ENCODE assay signal across 8 mouse cellular contexts in genomic region chr7:98685895-98686294, GRCm38 (mm10). TPM values are rescaled to one million over a fixed set of nuclear protein-coding genes. Genes with fewer than 3 reads are reported as not detected.
DNase-seq lines count a peak whose midpoint lies in the region; ATAC-seq and TF ChIP-seq lines count a peak whose summit lies in the region.

No protein-coding gene starts in this region.

- H3K36me3 ChIP-seq in lung, embryonic 14.5 days (ENCODE audit: insufficient read depth): no peaks in the 10 kb centered on the region
- no peaks in the 10 kb centered on the region for H3K36me3 ChIP-seq in embryonic facial prominence, embryonic 13.5 days
- no peaks in the 10 kb centered on the region for H3K36me3 ChIP-seq in limb, embryonic 14.5 days (ENCODE audit: control insufficient read depth, insufficient read depth, low read length)

- no peak for TF ChIP-seq POLR2A in limb, embryonic 14.5 days (IDR thresholded peaks at IDR 0.05; ENCODE audit: borderline replicate concordance, extremely low read depth, insufficient read depth, insufficient read length)

- no peaks in the 10 kb centered on the region for H3K4me1 ChIP-seq in lung, embryonic 14.5 days (ENCODE audit: insufficient read depth)
- H3K4me1 ChIP-seq in embryonic facial prominence, embryonic 13.5 days: peaks cover 14% of the 10 kb centered on the region
- peaks cover 15% of the 10 kb centered on the region; the same call in 1 of the 2 replicates for H3K4me1 ChIP-seq in limb, embryonic 14.5 days (ENCODE audit: control insufficient read depth, insufficient read depth, low read length)

- TF ChIP-seq CTCF in lung, embryonic 14.5 days (IDR thresholded peaks at IDR 0.05; ENCODE audit: low read depth): peak; percentile 71

- no peak overlapping the region for H3K4me3 ChIP-seq in lung, embryonic 14.5 days (ENCODE audit: low read depth, low read length)
- H3K4me3 ChIP-seq in embryonic facial prominence, embryonic 13.5 days: peak overlapping the region; percentile 13
- H3K4me3 ChIP-seq in limb, embryonic 14.5 days (replicated peaks; ENCODE audit: low read length): peak overlapping the region; percentile 7; the same call in 1 of the 2 replicates

- peak overlapping the region; percentile 39 for H3K4me2 ChIP-seq in lung, embryonic 14.5 days
- H3K4me2 ChIP-seq in embryonic facial prominence, embryonic 13.5 days: peak overlapping the region; percentile 47
- peak overlapping the region; percentile 39 for H3K4me2 ChIP-seq in limb, embryonic 14.5 days (replicated peaks; ENCODE audit: low read depth, low read length, severe bottlenecking)

- H3K9me3 ChIP-seq in lung, embryonic 14.5 days (ENCODE audit: low read depth, low read length): no peaks in the 10 kb centered on the region
- no peaks in the 10 kb centered on the region for H3K9me3 ChIP-seq in embryonic facial prominence, embryonic 13.5 days
- no peaks in the 10 kb centered on the region for H3K9me3 ChIP-seq in limb, embryonic 14.5 days (ENCODE audit: control insufficient read depth, low read length)

- DNase-seq in lung, embryonic 14.5 days: peak; percentile 83
- DNase-seq in lung, adult 18-20 months: no peak
- peak; percentile 60 for DNase-seq in heart, postnatal 4 days
- peak; percentile 76 for DNase-seq in limb, embryonic 14.5 days (ENCODE audit: low spot score)
- no peak for DNase-seq in frontal cortex, postnatal 14 days (ENCODE audit: low spot score in 2 of 2)
- no peak for DNase-seq in frontal cortex, postnatal 25 days (ENCODE audit: low spot score in 2 of 2)
- DNase-seq in left cerebral cortex, adult 18-20 months (ENCODE audit: low spot score in 2 of 2): no peak

- H3K9ac ChIP-seq in lung, embryonic 14.5 days: no peak overlapping the region
- 0 out of 2 replicates have a peak overlapping the region, but pooled peaks have one; percentile 40 for H3K9ac ChIP-seq in embryonic facial prominence, embryonic 13.5 days
- H3K9ac ChIP-seq in limb, embryonic 14.5 days (ENCODE audit: low read depth, low read length, severe bottlenecking): no peak overlapping the region

- no peak overlapping the region for H3K27ac ChIP-seq in lung, embryonic 14.5 days (ENCODE audit: low read depth)
- H3K27ac ChIP-seq in embryonic facial prominence, embryonic 13.5 days: peak overlapping the region; percentile 48; the same call in 1 of the 2 replicates
- H3K27ac ChIP-seq in limb, embryonic 14.5 days (replicated peaks; ENCODE audit: low read depth, low read length): peak overlapping the region; percentile 34; the same call in 1 of the 2 replicates

- peak; percentile 92 for ATAC-seq in lung, embryonic 14.5 days (ENCODE audit: insufficient read depth)
- peak; percentile 85 for ATAC-seq in embryonic facial prominence, embryonic 13.5 days (ENCODE audit: insufficient number of reproducible peaks, insufficient read depth, low FRiP score, low TSS enrichment, low read depth)
- peak; percentile 89 for ATAC-seq in limb, embryonic 14.5 days (ENCODE audit: low FRiP score, low read depth)

- 15% methylated on average over 13 of the region's 13 CpGs for WGBS in lung, embryonic 14.5 days
- 18% methylated on average over 13 of the region's 13 CpGs for WGBS in embryonic facial prominence, embryonic 13.5 days
- WGBS in limb, embryonic 14.5 days: 7% methylated on average over 13 of the region's 13 CpGs

- no peaks in the 10 kb centered on the region for H3K27me3 ChIP-seq in lung, embryonic 14.5 days (ENCODE audit: insufficient read depth, low read length)
- H3K27me3 ChIP-seq in embryonic facial prominence, embryonic 13.5 days: 0 out of 2 replicates have a peak, but pooled peaks cover 3% of the 10 kb centered on the region
- H3K27me3 ChIP-seq in limb, embryonic 14.5 days (ENCODE audit: control insufficient read depth, insufficient read depth, low read length): no peaks in the 10 kb centered on the region

RNA-seq across cellular contexts. Expression of gene Thap12, which starts 17.0 kb away (rescaled TPM):
- 81.3 and 81.9 TPM in 2 replicates for polyA plus RNA-seq in lung, embryonic 14.5 days (2014; fragmentation: Nextera tagmentation; extraction: Ambion mirVana)
- polyA plus RNA-seq in embryonic facial prominence, embryonic 13.5 days (2015; fragmentation: Nextera tagmentation; extraction: Ambion mirVana): 71.7 and 75.8 TPM in 2 replicates
- 10 to 100 TPM; 75.0 to 79.8 TPM for total RNA-seq in heart, postnatal 4 days (2021)
- polyA plus RNA-seq in limb, embryonic 14.5 days (2012; rRNA removed): 35.4 and 42.1 TPM in 2 replicates
- 68.5 and 76.8 TPM in 2 replicates for polyA plus RNA-seq in limb, embryonic 14.5 days (2014; fragmentation: Nextera tagmentation; extraction: Ambion mirVana)
- 10 to 100 TPM; 62.3 to 63.1 TPM for total RNA-seq in left cerebral cortex, adult 18-20 months (2021)

RNA-seq across cellular contexts. Expression of gene Emsy, which starts 29.3 kb away (rescaled TPM):
- 45.5 and 47.4 TPM in 2 replicates for polyA plus RNA-seq in lung, embryonic 14.5 days (2014; fragmentation: Nextera tagmentation; extraction: Ambion mirVana)
- polyA plus RNA-seq in embryonic facial prominence, embryonic 13.5 days (2015; fragmentation: Nextera tagmentation; extraction: Ambion mirVana): 31.0 and 34.7 TPM in 2 replicates
- 10 to 100 TPM; 34.2 to 35.8 TPM for total RNA-seq in heart, postnatal 4 days (2021)
- 46.4 and 50.3 TPM in 2 replicates for polyA plus RNA-seq in limb, embryonic 14.5 days (2012; rRNA removed)
- polyA plus RNA-seq in limb, embryonic 14.5 days (2014; fragmentation: Nextera tagmentation; extraction: Ambion mirVana): 32.0 and 40.9 TPM in 2 replicates
- total RNA-seq in left cerebral cortex, adult 18-20 months (2021): 10 to 100 TPM; 62.8 to 64.8 TPM

Comparison
In these comparisons a context has a peak if more than half of its experiments do, and no peak if none do; other contexts are left out.
1. DNase-seq: peak in lung, embryonic 14.5 days (single experiment), heart, postnatal 4 days (single experiment) and limb, embryonic 14.5 days (single experiment); none in lung, adult 18-20 months (0 of 2), frontal cortex, postnatal 14 days (0 of 2), frontal cortex, postnatal 25 days (0 of 2) and left cerebral cortex, adult 18-20 months (0 of 2).
2. Peak in every context shown above with its lines, with median percentiles within 50 percentile points of each other: ATAC-seq and H3K4me2 ChIP-seq.